Mouse (Mus musculus) spleen, postnatal 4 days (tissue): Measurements from ENCODE around the gene Cytip.
"Not testable (repeated sequence)": the region's sequence is repeated elsewhere in the genome, so short reads cannot be mapped to it uniquely, and the experiment has no call there.

Source experiments
- DNase-seq, 2 experiments: peaks; one replicate each; pipeline ENCODE4 v3.0.0; 2022; ENCODE audit warnings: low spot score in 2 of 2

The Cytip gene

DNA sequence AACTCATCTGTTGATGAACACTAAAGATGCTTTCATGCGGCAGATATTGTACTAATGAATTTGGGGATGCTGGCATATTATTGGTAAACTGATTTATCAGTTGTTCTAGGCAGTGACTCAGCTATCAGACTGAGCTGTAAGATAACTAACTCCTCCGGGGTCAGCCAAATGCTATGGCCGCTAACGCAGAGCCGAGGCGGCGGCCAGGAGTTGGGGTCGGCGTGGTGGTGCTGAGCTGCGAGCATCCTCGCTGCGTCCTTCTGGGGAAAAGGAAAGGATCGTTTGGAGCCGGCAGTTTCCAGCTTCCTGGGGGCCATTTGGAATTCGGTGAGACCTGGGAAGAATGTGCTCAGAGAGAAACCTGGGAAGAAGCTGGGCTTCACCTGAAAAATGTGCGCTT is 87.4 kb downstream of the Cytip start:
- DNase-seq: not testable (repeated sequence)

DNA sequence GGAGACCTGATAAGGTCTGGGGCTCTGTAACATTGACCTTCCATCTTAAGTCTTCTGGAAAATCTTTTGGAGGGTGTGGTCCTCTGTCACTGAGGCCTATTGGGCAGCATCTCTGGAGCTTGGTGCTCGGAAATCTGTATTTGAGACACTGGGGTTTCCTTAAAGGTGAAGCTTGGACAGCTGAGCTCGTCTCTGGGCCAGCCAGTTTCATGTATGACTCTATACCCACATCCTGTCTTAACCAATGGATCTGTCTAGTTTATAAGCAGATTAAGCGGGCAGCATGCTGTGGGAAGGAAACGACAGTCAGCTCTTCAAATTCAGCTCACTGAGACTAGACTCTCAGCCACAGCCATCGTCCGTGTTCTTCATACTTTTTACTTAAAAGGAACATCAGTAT is 88.3 kb downstream of the Cytip start:
- no peak for DNase-seq

- no peak for DNase-seq
Measured at GRCm38 (mm10) chr2:58094818-58095217, 100.5 kb downstream of the Cytip start.

GRCm38 (mm10) chr2:58086420-58086819 is 108.9 kb downstream of the Cytip start:
- DNase-seq: no peak

- no peak for DNase-seq
Measured at GRCm38 (mm10) chr2:58079849-58080248, 115.5 kb downstream of the Cytip start.
